Mouse (Mus musculus): ENCODE data around the gene Mfsd4b3. TPM values are rescaled to one million over a fixed set of nuclear protein-coding genes. Genes with fewer than 3 reads are reported as not detected.

Gene Mfsd4b3
- polyA plus RNA-seq, 1 experiment from 2014 or later: 0.13 TPM

DNA sequence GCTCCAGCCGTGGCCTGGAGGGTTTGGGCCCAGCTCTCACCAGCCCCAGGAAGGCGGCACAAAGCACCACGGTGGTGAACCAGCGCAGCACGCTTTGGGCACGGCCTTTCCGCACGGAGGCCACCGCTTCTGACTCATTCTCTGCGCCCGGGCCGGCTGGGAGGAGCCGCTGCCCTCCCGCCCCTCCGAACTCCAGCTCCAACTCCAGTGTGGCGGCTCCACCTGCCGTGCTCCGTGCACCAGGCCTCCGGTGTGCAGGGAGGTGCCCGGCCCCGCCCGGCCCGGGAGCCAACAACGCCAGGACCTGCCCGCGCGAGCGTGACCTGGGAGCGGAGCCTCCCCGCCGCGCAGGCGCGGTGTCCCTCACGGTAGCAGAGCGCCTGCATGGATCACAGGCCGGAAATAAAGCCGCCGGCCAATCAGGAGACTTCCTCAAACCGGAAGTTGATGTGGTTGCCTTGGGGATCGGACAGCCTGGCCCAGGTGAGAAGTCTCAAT, 61.0 kb downstream of the Mfsd4b3 start, which contains the start of gene Mfsd4b4:
TSS of gene Mfsd4b4 (minus strand) at position 365 of the 498 bp plus-strand sequence.
- peak within 1 kb of the TSS; percentile 89 for H3K9ac ChIP-seq
- H3K4me3 ChIP-seq (ENCODE audit: low read depth, low read length): peak within 1 kb of the TSS; percentile 67
- H3K27ac ChIP-seq (ENCODE audit: low read depth): peak within 1 kb of the TSS; percentile 89
- TF ChIP-seq CTCF (IDR thresholded peaks at IDR 0.05; ENCODE audit: low read depth): no peak
- under 1% methylated on average over 41 of the region's 41 CpGs for WGBS
- DNase-seq (peak; percentile 95), ATAC-seq (ENCODE audit: insufficient read depth) (peak; percentile 98)
- H3K36me3 ChIP-seq (ENCODE audit: insufficient read depth): no peaks in the 10 kb centered on the region
- 0 out of 2 replicates have a peak, but pooled peaks cover 3% of the 10 kb centered on the region for H3K4me1 ChIP-seq (ENCODE audit: insufficient read depth)
- H3K4me2 ChIP-seq: peak within 1 kb of the TSS; percentile 90
- no peaks in the 10 kb centered on the region for H3K9me3 ChIP-seq (ENCODE audit: low read depth, low read length)
- no peaks in the 10 kb centered on the region for H3K27me3 ChIP-seq (ENCODE audit: insufficient read depth, low read length)

Other genes starting within 250 kb of the Mfsd4b3 start
- 30.3 TPM in 2 replicates for gene Rev3l, start 228.0 kb downstream of the Mfsd4b3 start, polyA plus RNA-seq (2014; fragmentation: Nextera tagmentation; extraction: Ambion mirVana)
- 5.5 and 6.3 TPM in 2 replicates for gene Mfsd4b4, start 60.9 kb downstream of the Mfsd4b3 start, polyA plus RNA-seq (2014; fragmentation: Nextera tagmentation; extraction: Ambion mirVana)
- not detected in 2 replicates for gene Mfsd4b2, start 33.2 kb downstream of the Mfsd4b3 start, polyA plus RNA-seq (2014; fragmentation: Nextera tagmentation; extraction: Ambion mirVana)
- gene Mfsd4b5, start 26.5 kb upstream of the Mfsd4b3 start, polyA plus RNA-seq (2014; fragmentation: Nextera tagmentation; extraction: Ambion mirVana): 0.09 TPM in 1 of 2 replicates, not detected in the other
- gene Mfsd4b1, start 65.1 kb upstream of the Mfsd4b3 start, polyA plus RNA-seq (2014; fragmentation: Nextera tagmentation; extraction: Ambion mirVana): not detected in 2 replicates
- 4.2 and 5.3 TPM in 2 replicates for gene Slc16a10, start 182.1 kb upstream of the Mfsd4b3 start, polyA plus RNA-seq (2014; fragmentation: Nextera tagmentation; extraction: Ambion mirVana)